Mouse (Mus musculus) forebrain, embryonic 10.5 days (tissue): ENCODE measurements at regions not wholly inside any gene's neighbourhood (a gene's known extent, or its start where the extent isn't known, plus 50 kb on each side); places are given as distances from the start of the nearest gene placed in this dataset.

Experiments used
- DNase-seq: peaks from one replicate; pipeline ENCODE4 v3.0.0-alpha.2; 2017; ENCODE audit warnings: low spot score; ENCODE audit errors: extremely low spot score
- H3K27ac ChIP-seq: fragments of 300-500 bp; sonication (generic); 2 replicates; pipeline ENCODE4 v1.5.1; 2016; ENCODE audit warnings: mild to moderate bottlenecking
- H3K27me3 ChIP-seq: fragments of 300-500 bp; sonication (generic); 2 replicates; pipeline ENCODE4 v1.6.1; 2016; ENCODE audit warnings: mild to moderate bottlenecking; ENCODE audit not compliant: poor library complexity, severe bottlenecking
- H3K36me3 ChIP-seq: fragments of 300-500 bp; sonication (generic); replicated peaks from 2 replicates; pipeline ENCODE4 v1.6.1; 2016; ENCODE audit warnings: mild to moderate bottlenecking, moderate library complexity
- H3K4me1 ChIP-seq: fragments of 300-500 bp; sonication (generic); 2 replicates; pipeline ENCODE4 v1.6.1; 2016
- H3K4me3 ChIP-seq: fragments of 300-500 bp; sonication (generic); 2 replicates; pipeline ENCODE4 v1.5.1; 2016; ENCODE audit warnings: mild to moderate bottlenecking, moderate library complexity
- H3K9me3 ChIP-seq: fragments of 300-500 bp; sonication (generic); 2 replicates; pipeline ENCODE4 v1.6.1; 2016; ENCODE audit warnings: mild to moderate bottlenecking, moderate library complexity
- WGBS: fragments of 180-500 bp; shearing (Covaris S2); methylation state at CpG from one replicate; pipeline ENCODE4 v1.1.7; 2016; 5-methylcytosine and 5-hydroxymethylcytosine counted together

DNA sequence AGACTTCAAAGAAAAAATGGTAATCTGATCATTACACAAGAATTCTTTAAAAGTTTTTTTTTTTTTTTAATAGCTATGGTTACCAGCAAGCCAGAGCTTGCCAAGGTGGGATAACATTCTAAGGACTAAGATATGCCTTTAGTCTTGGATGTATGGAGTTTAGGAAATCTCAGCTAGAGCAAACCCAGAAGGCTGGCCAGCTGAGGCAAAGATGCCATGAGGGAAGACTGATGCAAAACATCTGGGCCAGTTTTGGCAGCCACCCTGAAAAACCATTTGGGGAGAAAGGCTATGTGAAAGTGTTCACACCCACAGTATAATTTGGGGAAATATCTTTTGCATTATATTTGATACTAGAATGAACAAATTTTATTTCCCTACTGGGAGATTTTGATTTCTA is 57.9 kb upstream of the Adgrg2 start:
- no peak for DNase-seq
- Histone ChIP-seq H3K27me3 (peaks cover 39% of the 10 kb centered on the region), H3K4me1 (no peaks in the 10 kb centered on the region), H3K36me3 (no peaks in the 10 kb centered on the region), H3K9me3 (no peaks in the 10 kb centered on the region), H3K4me3 (no peak overlapping the region), H3K27ac (no peak overlapping the region)

DNA sequence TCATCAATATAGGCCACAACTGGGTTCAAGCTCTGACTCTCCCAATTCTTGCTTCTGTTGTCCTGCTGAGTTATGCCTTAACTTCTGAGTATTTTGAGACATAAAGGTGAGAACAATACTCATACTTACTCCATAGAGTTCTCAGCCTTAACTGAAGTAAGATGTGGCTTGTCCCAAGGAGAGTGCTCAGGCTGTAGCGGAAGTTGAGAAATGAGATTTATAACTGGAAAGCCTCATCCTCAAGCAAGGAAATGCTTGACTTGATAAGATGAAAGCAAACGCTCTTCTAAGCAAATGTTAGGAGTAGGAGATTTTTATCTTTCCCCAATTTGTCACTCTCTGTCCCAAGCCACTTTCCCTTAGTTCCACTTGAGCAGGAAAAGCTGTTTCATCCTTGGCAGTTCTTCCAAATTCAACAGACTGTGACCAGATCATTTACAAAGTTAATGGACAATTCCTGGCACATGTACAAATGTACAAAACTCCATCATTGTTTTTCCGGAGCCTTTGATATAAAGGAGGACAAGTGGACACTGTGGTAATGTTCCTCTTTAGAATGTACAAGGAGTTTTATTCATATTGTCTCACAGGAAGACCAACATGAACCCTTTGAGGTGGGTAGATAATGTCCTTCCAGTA is 52.0 kb upstream of the Adgrg2 start:
- Histone ChIP-seq H3K9me3 (no peaks in the 10 kb centered on the region), H3K4me1 (no peaks in the 10 kb centered on the region), H3K27ac (no peak overlapping the region), H3K36me3 (no peaks in the 10 kb centered on the region), H3K27me3 (peaks cover 62% of the 10 kb centered on the region), H3K4me3 (no peak overlapping the region)
- WGBS = 92% methylated on average over 3 of the region's 3 CpGs
- no peak for DNase-seq
